Mouse (Mus musculus) c-Kit-positive CD71-negative TER-119-negative erythroid progenitor cells, embryonic 14.5 days (primary cell): Measurements from ENCODE around the gene Col24a1.

Experiments used
- DNase-seq: peaks from one replicate; pipeline ENCODE4 v3.0.0-alpha.2; 2013; ENCODE audit warnings: low read depth

The Col24a1 gene

GRCm38 (mm10) chr3:145574468-145574867, 282.2 kb downstream of the Col24a1 start:
- no peak for DNase-seq

DNA sequence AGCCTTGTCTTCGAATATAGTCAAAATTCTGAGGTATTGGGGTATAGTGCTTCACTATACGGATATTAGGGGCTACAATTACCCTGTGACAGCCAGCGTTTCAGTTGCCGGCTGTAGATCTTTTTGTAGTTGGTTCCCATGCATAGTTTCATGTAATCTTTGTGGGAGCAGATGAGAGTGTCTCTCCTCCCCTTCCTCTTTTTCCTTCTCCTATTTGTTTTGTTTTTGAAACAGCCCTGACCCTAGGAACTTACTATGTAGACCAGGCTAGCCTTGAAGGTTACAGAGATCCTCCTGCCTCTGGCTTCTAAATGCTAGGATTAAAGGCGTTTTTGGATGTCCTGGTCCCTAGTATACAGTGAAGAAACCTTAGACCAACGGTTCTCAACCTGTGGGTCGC, 283.1 kb downstream of the Col24a1 start:
- DNase-seq: no peak

DNA sequence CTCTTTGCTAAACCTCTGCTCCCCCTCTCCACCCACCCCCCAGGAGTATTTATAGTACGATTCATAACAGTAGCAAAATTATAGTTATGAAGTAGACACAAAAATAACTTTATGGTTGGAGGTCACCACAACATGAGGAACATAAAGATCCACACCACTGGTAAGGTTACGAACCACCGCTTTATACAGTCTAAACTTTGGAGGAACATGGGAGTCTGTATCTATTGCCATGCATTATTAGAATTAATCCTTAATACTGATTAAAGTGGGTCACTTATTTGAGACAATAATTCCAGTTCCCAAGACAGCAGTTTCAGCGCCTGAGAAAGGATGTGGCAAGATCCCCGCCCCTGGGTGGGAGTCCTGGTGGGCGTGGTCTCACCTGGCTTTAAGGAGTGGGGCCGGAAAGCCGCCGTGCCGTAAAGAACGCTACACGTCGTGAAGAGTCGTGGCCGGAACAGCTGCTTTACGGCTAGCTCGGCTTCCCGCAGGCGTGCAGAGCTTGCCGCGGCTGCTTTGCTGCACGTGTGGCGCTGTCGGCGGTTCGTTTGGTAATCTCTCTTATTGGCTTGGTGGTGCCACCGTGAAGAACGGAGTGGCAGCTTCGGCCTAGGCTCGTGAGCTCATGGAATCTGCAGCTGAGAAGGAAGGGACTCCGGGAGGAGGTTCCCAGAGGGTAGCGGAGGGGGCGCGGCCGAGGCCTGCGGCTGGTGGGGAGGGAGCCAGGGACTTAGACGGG, 283.6 kb downstream of the Col24a1 start, which contains the start of gene Znhit6:
TSS of gene Znhit6 (plus strand) at position 463 of the 739 bp plus-strand sequence.
- peak; percentile 75 for DNase-seq

DNA sequence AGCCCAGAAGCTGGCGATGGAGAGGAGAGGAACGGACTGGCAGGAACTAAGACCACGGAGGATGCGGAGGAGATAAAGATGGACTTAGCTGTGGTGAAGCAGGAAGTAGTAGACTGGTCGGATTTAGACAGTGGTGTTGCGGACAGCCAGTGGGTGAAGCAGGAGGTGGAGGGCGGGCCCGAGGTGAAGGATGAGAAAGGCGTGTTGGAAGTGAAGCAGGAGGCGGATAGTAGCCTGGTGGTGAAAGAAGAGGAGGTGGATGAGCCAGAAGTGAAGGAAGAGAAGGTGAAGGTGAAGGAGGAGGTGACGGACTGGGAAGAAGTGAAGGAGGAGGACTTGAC, 284.2 kb downstream of the Col24a1 start:
- DNase-seq: no peak

- no peak for DNase-seq
Measured at GRCm38 (mm10) chr3:145576876-145577275, 284.6 kb downstream of the Col24a1 start.

- no peak for DNase-seq
Measured at GRCm38 (mm10) chr3:145583043-145583442, 290.8 kb downstream of the Col24a1 start.

DNA sequence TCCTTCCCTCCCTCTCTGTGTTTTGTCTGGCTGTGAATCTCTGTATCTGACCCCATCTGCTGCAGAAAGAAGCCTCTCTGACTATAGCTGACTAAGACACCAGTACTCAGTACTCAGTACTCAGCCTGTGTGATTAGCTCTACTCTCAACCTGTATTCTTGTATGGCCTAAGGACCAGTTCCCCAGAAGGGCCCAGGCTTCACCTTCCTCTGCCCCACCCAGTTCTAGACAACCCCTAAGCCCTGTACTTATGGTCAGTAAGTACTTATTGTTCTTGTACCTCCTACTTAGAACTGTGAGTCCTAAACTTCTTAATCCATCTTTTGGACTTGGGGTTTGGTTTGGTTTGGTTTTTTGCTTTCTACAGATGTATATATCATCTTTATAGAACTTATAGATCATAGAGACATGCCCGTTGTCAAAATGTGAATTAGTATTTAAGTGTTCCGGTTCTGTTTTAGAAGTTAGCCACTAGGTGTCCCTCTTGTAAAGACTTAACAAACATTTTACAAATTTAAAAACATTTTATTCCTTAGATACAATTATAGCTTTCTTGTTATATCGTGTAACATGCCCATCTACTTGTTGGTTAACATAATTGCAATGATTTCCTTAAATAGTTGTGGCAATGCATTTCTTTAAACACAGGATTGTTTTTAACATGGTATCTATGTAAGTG, 291.4 kb downstream of the Col24a1 start:
- no peak for DNase-seq

DNA sequence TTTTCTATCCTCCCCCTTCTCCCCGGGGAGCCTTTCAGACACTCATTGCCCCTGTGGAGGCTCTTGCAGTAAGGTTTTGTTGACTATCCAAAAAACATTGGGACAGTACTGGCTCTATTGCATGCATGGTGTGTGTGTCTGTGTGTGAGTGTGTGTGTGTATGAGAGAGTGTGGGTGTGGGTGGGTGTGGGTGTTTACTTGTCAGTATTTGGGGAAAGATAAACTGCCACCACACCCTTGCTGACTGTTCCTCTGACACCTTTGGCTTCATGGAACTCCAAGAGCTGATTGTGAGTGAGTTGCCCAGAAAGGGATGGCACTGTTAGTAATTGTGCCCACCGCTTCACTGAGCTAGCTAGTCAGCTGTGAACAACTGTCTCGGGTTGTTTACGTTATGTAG, 298.3 kb downstream of the Col24a1 start:
- no peak for DNase-seq

DNA sequence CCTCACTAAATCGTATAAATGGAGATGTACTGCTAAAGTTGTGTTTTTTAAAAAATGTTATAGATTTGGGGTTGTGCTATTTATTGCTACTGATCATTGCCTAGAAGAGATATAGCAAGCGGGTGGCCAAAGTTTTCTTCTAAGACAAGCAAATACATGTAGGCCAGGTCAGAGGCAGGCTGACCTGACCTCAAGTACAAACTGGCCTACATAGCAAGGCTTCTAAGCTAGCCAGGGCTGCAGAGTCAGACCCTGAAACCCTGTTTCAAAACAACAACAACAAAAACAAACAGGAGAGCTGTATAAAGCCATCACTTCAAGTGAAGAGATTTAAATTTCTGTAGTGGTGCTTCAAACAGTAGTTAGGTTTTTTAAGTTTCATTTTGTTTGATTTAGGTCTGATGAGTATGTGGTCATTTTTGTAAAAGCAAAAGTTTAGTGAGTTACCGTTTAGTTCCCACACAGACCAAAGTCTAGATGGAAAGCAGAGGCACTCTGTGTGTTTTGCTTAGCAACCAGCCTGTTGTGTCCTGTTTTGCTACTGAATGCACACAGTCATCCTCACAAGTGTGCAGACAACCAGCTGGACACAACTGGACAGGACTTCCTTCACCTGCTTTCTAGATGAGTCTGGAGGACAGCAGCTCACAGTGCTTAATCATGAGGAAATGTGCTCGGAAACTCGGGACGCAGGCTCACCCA, 299.7 kb downstream of the Col24a1 start:
- DNase-seq: no peak

DNA sequence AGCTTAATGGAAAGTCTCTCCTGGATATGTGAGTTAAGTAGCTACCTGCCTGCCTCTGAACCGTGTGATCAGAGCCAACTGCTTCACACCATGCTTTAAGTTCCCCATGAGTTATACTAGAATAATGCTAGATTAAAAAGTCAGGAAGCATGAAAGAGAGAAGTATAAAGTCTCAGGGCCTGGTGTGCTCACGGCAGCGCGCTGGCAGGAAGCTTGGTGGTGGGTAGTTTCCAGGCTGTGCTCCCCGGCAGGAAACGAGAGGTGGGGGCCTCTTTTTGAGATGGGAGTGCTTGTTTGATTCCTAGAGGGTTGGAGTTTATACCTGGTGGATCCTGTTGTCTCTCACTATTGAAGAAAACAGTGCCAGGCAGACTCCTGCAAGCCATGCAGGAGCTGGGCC, 303.1 kb downstream of the Col24a1 start:
- no peak for DNase-seq

DNA sequence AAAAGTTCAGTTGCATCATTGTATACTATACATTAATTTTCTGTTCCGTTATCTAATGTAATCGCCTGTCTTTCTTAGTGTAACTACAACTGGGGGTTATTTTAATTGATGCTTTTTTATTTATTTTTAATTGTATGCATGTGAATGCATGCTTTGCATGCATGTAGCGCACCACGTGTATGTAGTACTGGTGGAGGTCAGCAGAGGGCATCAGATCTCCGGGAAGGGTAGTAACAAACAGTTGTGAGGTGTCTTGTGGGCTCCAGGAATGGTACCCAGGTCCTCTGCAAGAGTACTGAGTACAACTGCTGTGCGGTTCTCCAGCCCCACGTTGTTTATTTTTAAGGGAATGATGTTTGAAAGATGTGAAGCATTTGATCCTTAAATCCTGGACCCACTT, 306.8 kb downstream of the Col24a1 start:
- no peak for DNase-seq

DNA sequence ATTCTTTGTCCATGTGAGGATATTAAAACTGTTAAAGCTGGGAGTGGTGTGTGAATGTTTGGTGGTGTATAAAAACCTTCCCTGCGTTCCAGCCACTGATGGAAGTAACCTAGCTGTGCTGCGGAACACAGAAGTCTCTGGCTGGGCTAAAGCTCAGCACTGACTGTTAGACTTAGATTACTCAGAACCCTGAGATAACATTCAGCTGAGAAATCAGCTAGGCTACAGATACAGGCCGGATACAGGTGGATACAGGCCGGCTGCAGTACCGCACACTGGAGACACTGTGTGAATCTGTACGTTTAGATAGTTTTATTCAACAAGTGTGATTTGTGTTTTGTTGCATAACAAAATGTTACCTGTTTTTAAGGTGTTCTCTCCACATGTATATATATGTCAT, 308.5 kb downstream of the Col24a1 start:
- DNase-seq: no peak

DNA sequence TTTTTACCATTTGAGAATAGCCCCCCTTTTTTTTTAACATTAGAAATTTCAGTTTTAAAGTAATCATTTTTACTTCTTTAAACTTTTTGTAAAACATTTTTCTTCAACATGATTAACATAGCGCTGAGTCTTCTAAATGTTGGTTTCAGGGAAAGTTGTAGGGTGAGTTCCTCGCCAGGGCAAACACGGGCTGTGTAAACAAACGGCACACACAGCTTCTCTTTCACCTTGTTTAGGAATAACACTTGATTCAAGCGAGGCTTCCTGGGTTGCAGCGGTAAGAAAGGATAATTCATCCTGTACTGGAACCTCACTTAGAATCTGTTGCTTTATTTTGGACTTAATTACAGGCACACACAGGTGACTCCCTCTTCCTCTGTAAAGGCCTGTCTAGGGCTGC, 309.1 kb downstream of the Col24a1 start:
- DNase-seq: no peak
